Mouse (Mus musculus) liver, embryonic 14.5 days (tissue): ENCODE data around the gene Mpped2. TPM values are rescaled to one million over a fixed set of nuclear protein-coding genes. Genes with fewer than 3 reads are reported as not detected.

ENCODE experiments used
- ATAC-seq: fragments of 200-750 bp; cut with Nextera tagmentation; 2 replicates; pipeline ENCODE4 v1.8.0; 2017; ENCODE audit warnings: moderate number of reproducible peaks, mild to moderate bottlenecking, moderate library complexity; ENCODE audit not compliant: insufficient read depth
- DNase-seq, 3 experiments: peaks; one replicate each; pipeline ENCODE4 v3.0.0-alpha.2; 2012 to 2013; ENCODE audit warnings: low read depth in 3 of 3, low spot score in 3 of 3
- H3K27ac ChIP-seq: fragments of 300-500 bp; sonication (generic); 2 replicates; pipeline ENCODE4 v1.5.1; 2014; ENCODE audit warnings: moderate library complexity, mild to moderate bottlenecking, control low read depth, inconsistent platforms
- H3K27me3 ChIP-seq: fragments of 300-500 bp; sonication (generic); 2 replicates; pipeline ENCODE4 v1.6.1; 2014; ENCODE audit warnings: mild to moderate bottlenecking, low read length, moderate library complexity; ENCODE audit not compliant: control insufficient read depth, insufficient read depth
- H3K36me3 ChIP-seq: fragments of 300-500 bp; sonication (generic); replicated peaks from 2 replicates; pipeline ENCODE4 v1.6.1; 2014; ENCODE audit warnings: low read depth; ENCODE audit not compliant: control insufficient read depth, insufficient read depth
- H3K4me1 ChIP-seq, 2 experiments: fragments of 200-500 bp in 1 of 2; fragments of 300-500 bp in 1 of 2; sonication (generic) in 1 of 2; replicated peaks; 2 replicates each; pipeline ENCODE4 v1.6.1; 2012 to 2014; ENCODE audit warnings: antibody characterized with exemption in 1 of 2, inconsistent platforms in 1 of 2, low read length in 1 of 2; ENCODE audit not compliant: control insufficient read depth in 2 of 2, insufficient read depth in 2 of 2
- H3K4me2 ChIP-seq: fragments of 300-500 bp; sonication (generic); 2 replicates; pipeline ENCODE4 v1.6.1; 2014; ENCODE audit warnings: low read depth, mild to moderate bottlenecking, control low read depth, moderate library complexity
- H3K4me3 ChIP-seq, 2 experiments: fragments of 200-500 bp in 1 of 2; fragments of 300-500 bp in 1 of 2; sonication (generic) in 1 of 2; 2 replicates each; pipeline ENCODE4 v1.5.1; 2012 to 2014; ENCODE audit warnings: low read depth in 2 of 2, low read length in 2 of 2, mild to moderate bottlenecking in 2 of 2, control low read depth in 1 of 2, inconsistent platforms in 1 of 2, moderate library complexity in 1 of 2; ENCODE audit not compliant: insufficient read depth in 1 of 2
- H3K9ac ChIP-seq: fragments of 300-500 bp; sonication (generic); replicated peaks from 2 replicates; pipeline ENCODE4 v1.6.1; 2014; ENCODE audit warnings: mild to moderate bottlenecking, control low read depth, moderate library complexity
- H3K9me3 ChIP-seq: fragments of 300-500 bp; sonication (generic); 2 replicates; pipeline ENCODE4 v1.6.1; 2016; ENCODE audit warnings: low read length, mixed read lengths; ENCODE audit not compliant: control insufficient read depth
- CTCF ChIP-seq: IDR thresholded peaks from 2 replicates; pipeline ENCODE4 v1.5.1; 2016; ENCODE audit warnings: antibody characterized with exemption, low read depth, control low read depth
- EP300 ChIP-seq: IDR thresholded peaks from 2 replicates; pipeline ENCODE4 v1.6.1; 2016; ENCODE audit warnings: antibody characterized with exemption, low read depth
- WGBS: fragments of 180-500 bp; shearing (Covaris S2); extraction: QIAGEN DNeasy Blood & Tissue Kit; methylation state at CpG from one replicate; pipeline ENCODE4 v1.1.7; 2014; ENCODE audit not compliant: insufficient replicate concordance; 5-methylcytosine and 5-hydroxymethylcytosine counted together
- polyA plus RNA-seq, 2 experiments: library from polyadenylated mRNA; depleted of rRNA in 1 of 2; stranded (reverse) in 1 of 2; unstranded in 1 of 2; fragments of >200 nt; fragmentation: Nextera tagmentation in 1 of 2; extraction: Ambion mirVana in 1 of 2; gene quantifications; 2 replicates each; pipeline versions ENCODE4 v1.2.1 to v1.2.3; 2012 to 2014

Gene Mpped2
- polyA plus RNA-seq, 2 experiments: 0.67 to 0.68 TPM

DNA sequence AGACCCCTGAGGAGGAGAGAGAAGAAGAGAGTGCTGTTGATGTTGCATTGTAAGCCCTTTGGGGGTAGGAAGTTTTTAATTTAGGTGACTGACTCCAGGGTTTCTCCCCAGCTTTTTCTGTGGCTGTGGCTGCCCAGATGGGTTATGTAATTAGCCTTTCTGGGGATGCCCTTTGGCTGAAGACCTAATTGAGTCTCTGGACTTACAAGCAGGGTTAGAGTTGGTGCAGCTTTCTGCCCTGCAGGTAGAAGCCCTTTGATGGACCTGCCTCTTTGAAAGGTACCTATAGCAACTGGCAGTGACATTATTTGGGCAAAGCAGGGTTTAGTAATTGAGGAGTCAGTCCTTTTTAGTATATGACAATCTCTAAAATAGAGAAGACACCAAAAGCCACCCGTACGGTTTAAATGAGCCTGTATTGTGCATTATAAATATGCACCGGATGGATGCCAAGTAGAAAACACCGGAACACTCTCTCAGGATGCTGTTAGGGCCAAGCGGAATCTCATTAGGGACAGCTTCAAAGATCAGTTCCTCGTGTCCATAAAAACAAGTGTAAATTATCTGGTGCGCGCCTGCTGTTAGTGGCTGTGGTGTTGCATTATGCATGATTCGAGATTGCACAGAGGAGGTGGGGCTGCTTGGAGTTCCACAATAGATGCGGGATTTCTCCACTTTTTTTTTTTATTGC, 22.8 kb downstream of the Mpped2 start:
- no peaks in the 10 kb centered on the region for H3K9me3 ChIP-seq
- H3K4me2 ChIP-seq: no peak overlapping the region
- no peaks in the 10 kb centered on the region for H3K4me1 ChIP-seq
- H3K4me3 ChIP-seq: no peak overlapping the region
- WGBS: 73% methylated on average over 10 of the region's 10 CpGs
- no peak for TF ChIP-seq EP300
- no peak for TF ChIP-seq CTCF
- no peak overlapping the region for H3K9ac ChIP-seq
- ATAC-seq (no peak), DNase-seq (no peak)
- H3K27me3 ChIP-seq: no peaks in the 10 kb centered on the region
- H3K27ac ChIP-seq: no peak overlapping the region
- H3K36me3 ChIP-seq: no peaks in the 10 kb centered on the region

DNA sequence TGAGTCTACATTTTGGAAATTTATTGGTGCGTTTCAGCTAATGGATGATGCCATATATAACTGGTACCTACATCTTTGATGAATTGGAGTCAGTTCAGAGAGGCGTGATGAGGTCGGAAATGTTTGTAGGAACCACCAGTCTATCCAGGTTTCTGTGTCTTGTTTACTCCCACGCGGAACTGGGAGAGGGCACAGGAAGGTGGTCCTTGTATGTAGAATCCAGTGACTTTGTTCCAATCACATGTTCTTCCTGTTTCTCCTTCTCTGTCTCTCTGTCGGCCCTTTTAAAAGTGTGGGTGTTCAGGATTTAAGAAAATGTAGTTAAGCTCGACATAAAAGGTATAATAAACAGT, 23.3 kb downstream of the Mpped2 start:
- no peaks in the 10 kb centered on the region for H3K9me3 ChIP-seq
- TF ChIP-seq EP300 (no peak), CTCF (no peak)
- no peaks in the 10 kb centered on the region for H3K27me3 ChIP-seq
- no peak overlapping the region for H3K9ac ChIP-seq
- ATAC-seq: no peak
- H3K4me3 ChIP-seq: no peak overlapping the region
- H3K4me1 ChIP-seq: no peaks in the 10 kb centered on the region
- no peaks in the 10 kb centered on the region for H3K36me3 ChIP-seq
- no peak overlapping the region for H3K27ac ChIP-seq
- WGBS: 63% methylated on average over 7 of the region's 7 CpGs
- H3K4me2 ChIP-seq: no peak overlapping the region
- no peak for DNase-seq

DNA sequence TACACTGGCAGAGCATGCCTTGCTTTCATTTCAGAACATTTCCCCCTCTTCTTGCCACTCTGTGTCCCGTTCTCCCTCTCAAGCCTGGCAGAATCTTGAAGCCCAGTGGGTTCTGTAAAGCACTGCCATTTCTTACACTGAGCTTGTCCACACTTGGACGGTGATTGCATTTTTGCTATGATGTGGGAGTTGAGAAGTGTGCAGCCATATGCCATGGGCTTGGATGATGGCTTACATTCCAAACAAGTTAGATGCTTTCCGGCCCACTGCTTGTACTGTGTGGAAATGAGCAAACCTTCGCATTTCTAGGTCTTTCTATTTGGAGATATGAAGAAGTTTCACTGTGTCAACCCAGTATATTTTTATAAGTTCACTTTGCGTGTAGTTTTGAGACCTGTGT, 25.8 kb downstream of the Mpped2 start:
- no peak overlapping the region for H3K4me2 ChIP-seq
- H3K27ac ChIP-seq: no peak overlapping the region
- TF ChIP-seq EP300: no peak
- no peak for TF ChIP-seq CTCF
- no peak overlapping the region for H3K9ac ChIP-seq
- no peaks in the 10 kb centered on the region for H3K27me3 ChIP-seq
- no peak for DNase-seq
- no peaks in the 10 kb centered on the region for H3K9me3 ChIP-seq
- no peaks in the 10 kb centered on the region for H3K4me1 ChIP-seq
- 65% methylated on average over 5 of the region's 5 CpGs for WGBS
- no peaks in the 10 kb centered on the region for H3K36me3 ChIP-seq
- no peak for ATAC-seq
- no peak overlapping the region for H3K4me3 ChIP-seq

DNA sequence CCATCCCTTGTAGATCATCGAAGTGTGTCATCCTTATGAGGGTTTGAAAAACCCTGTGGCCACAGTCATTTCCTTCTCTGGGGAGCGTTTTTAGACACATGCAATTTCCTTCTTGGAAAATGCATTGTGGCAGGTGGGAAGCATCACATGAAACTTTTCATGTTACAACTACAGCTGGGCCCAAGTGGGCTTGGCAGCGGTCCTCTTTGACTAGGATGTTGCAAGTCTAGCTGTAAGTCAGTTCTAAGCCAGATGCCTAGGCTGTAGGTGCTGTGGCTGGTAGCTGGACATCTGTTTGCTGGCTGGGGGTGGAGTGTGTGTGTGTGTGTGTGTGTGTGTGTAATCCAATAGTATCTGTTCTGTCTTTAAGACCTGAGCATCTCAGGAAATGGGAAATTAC, 26.4 kb downstream of the Mpped2 start:
- Histone ChIP-seq H3K4me2 (no peak overlapping the region), H3K4me3 (no peak overlapping the region), H3K9ac (no peak overlapping the region), H3K9me3 (no peaks in the 10 kb centered on the region), H3K36me3 (no peaks in the 10 kb centered on the region), H3K27me3 (no peaks in the 10 kb centered on the region), H3K4me1 (no peaks in the 10 kb centered on the region), H3K27ac (no peak overlapping the region)
- TF ChIP-seq CTCF (no peak), EP300 (no peak)
- WGBS: 63% methylated on average over 3 of the region's 3 CpGs
- DNase-seq (no peak), ATAC-seq (no peak)

DNA sequence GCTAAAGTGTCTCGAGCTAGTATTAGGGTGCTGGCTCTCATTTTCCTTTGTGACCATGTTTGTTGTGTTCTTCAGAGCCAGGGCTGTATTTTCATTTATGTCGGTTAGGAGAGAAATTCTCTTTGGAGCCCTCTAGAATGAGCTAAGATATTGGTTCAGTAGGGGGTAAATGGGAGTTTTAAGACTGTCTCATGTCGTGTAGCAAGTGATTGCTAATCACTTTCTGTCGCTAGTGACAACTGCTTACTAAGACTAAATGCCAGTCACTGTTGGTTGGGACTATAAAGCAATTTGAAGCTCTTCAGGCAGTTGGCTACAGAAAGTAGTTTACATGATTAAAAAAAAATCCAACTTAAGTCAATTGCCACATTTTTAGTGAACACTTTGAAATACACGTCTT, 27.6 kb downstream of the Mpped2 start:
- Histone ChIP-seq H3K27me3 (no peaks in the 10 kb centered on the region), H3K4me1 (no peaks in the 10 kb centered on the region), H3K27ac (no peak overlapping the region), H3K9me3 (no peaks in the 10 kb centered on the region), H3K9ac (no peak overlapping the region), H3K36me3 (no peaks in the 10 kb centered on the region), H3K4me3 (no peak overlapping the region), H3K4me2 (no peak overlapping the region)
- no peak for TF ChIP-seq CTCF
- no peak for TF ChIP-seq EP300
- 60% methylated on average over 5 of the region's 5 CpGs for WGBS
- DNase-seq: no peak
- no peak for ATAC-seq
